Mouse (Mus musculus) neural tube, embryonic 12.5 days (tissue): ENCODE measurements around the gene Tmod3. TPM values are rescaled to one million over a fixed set of nuclear protein-coding genes. Genes with fewer than 3 reads are reported as not detected.
"Not testable (repeated sequence)": the region's sequence is repeated elsewhere in the genome, so short reads cannot be mapped to it uniquely, and the experiment has no call there.

Source experiments
- ATAC-seq: fragments of 200-750 bp; cut with Nextera tagmentation; 2 replicates; pipeline ENCODE4 v1.8.0; 2017; ENCODE audit warnings: low read depth, mild to moderate bottlenecking, moderate TSS enrichment, moderate library complexity; ENCODE audit not compliant: low FRiP score
- H3K27ac ChIP-seq: fragments of 300-500 bp; sonication (generic); 2 replicates; pipeline ENCODE4 v1.5.1; 2016
- H3K27me3 ChIP-seq: fragments of 300-500 bp; sonication (generic); replicated peaks from 2 replicates; pipeline ENCODE4 v1.6.1; 2016; ENCODE audit warnings: mild to moderate bottlenecking
- H3K36me3 ChIP-seq: fragments of 300-500 bp; sonication (generic); 2 replicates; pipeline ENCODE4 v1.6.1; 2016; ENCODE audit warnings: mild to moderate bottlenecking
- H3K4me1 ChIP-seq: fragments of 300-500 bp; sonication (generic); 2 replicates; pipeline ENCODE4 v1.6.1; 2016
- H3K4me2 ChIP-seq: fragments of 300-500 bp; sonication (generic); replicated peaks from 2 replicates; pipeline ENCODE4 v1.6.1; 2016; ENCODE audit warnings: mild to moderate bottlenecking
- H3K4me3 ChIP-seq: fragments of 300-500 bp; sonication (generic); 2 replicates; pipeline ENCODE4 v1.5.1; 2016
- H3K9ac ChIP-seq: fragments of 300-500 bp; sonication (generic); 2 replicates; pipeline ENCODE4 v1.6.1; 2016; ENCODE audit warnings: mild to moderate bottlenecking
- H3K9me3 ChIP-seq: fragments of 300-500 bp; sonication (generic); 2 replicates; pipeline ENCODE4 v1.6.1; 2016; ENCODE audit warnings: mild to moderate bottlenecking
- WGBS: fragments of 180-500 bp; shearing (Covaris S2); methylation state at CpG from one replicate; pipeline ENCODE4 v1.1.7; 2016; 5-methylcytosine and 5-hydroxymethylcytosine counted together
- polyA plus RNA-seq: library from polyadenylated mRNA; unstranded; fragments of >200 nt; fragmentation: Nextera tagmentation; extraction: Ambion mirVana; gene quantifications from 2 replicates; pipeline ENCODE4 v1.2.1, GENCODE M21; 2016

The Tmod3 gene
- polyA plus RNA-seq, 1 experiment from 2014 or later = 99.9 TPM

DNA sequence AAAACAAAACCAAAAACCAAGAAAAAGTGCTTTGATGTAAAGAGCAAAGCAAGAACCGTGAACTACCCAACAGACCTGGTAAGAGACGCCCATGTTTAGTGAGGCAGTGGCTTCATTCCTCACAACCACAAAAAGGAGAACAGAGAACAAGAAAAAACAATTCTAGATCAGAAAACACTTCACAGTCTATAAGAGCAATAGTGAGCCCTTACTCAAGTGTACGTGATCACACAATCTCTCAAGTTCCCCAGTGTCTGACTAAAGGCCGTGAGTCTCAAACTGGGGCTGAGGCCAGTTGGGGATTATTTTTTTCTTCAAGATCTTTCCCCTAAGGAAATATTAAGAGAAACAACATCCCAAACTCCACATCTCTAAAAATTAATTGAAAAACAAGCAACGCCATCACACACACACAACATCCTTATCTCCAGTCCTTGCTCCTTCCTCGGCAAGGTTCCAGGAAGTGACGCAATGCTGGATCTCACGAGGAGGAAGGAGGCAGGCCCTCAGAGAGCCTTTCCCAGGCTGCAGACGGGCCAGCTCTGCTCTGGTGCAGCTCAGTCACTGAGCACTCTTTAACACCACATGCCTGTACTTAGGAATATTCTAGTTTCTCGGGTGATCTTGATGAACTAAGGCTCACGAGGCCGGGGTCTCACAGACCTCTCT is 12.4 kb downstream of the Tmod3 start:
- 0 out of 2 replicates have a peak, but pooled peaks cover 4% of the 10 kb centered on the region for H3K9me3 ChIP-seq
- H3K27ac ChIP-seq = no peak overlapping the region
- no peaks in the 10 kb centered on the region for H3K4me1 ChIP-seq
- H3K4me3 ChIP-seq = no peak overlapping the region
- no peak for ATAC-seq
- H3K4me2 ChIP-seq = no peak overlapping the region
- H3K27me3 ChIP-seq = no peaks in the 10 kb centered on the region
- H3K9ac ChIP-seq = no peak overlapping the region
- no peaks in the 10 kb centered on the region for H3K36me3 ChIP-seq
- WGBS = 85% methylated on average over 12 of the region's 12 CpGs

GRCm38 (mm10) chr9:75545514-75545913 is 13.9 kb downstream of the Tmod3 start:
- no peaks in the 10 kb centered on the region for H3K27me3 ChIP-seq
- WGBS = 89% methylated on average over 8 of the region's 8 CpGs
- no peak overlapping the region for H3K4me3 ChIP-seq
- H3K27ac ChIP-seq = no peak overlapping the region
- 0 out of 2 replicates have a peak, but pooled peaks cover under 1% of the 10 kb centered on the region for H3K9me3 ChIP-seq
- ATAC-seq = no peak
- H3K4me2 ChIP-seq = no peak overlapping the region
- H3K36me3 ChIP-seq = no peaks in the 10 kb centered on the region
- H3K9ac ChIP-seq = no peak overlapping the region
- peaks cover 6% of the 10 kb centered on the region; the same call in 1 of the 2 replicates for H3K4me1 ChIP-seq

DNA sequence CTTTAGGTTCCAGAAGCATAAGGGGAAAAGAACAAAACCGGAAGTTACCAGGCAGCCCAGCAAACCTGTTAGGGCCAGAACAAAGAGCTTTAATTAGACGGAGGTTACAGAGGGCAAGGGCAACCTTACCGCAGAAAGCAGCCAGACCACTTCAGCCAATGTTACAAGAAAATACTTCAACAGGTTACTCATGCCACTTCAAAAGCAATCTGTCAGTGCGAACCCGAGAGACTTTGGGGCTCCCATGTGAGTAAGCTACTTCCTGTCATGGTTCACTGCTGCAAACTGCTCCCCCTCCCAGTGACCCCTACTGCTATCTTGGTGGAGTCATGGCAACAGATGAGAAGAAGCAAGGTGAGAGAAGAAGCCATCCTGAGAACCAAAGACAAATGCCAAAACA is 18.0 kb downstream of the Tmod3 start:
- no peak overlapping the region for H3K4me2 ChIP-seq
- ATAC-seq = no peak
- no peak overlapping the region for H3K9ac ChIP-seq
- H3K27ac ChIP-seq = no peak overlapping the region
- H3K36me3 ChIP-seq = no peaks in the 10 kb centered on the region
- H3K4me3 ChIP-seq = no peak overlapping the region
- H3K4me1 ChIP-seq = peaks cover 6% of the 10 kb centered on the region; the same call in 1 of the 2 replicates
- no peaks in the 10 kb centered on the region for H3K27me3 ChIP-seq
- WGBS = 43% methylated on average over 5 of the region's 5 CpGs
- H3K9me3 ChIP-seq = no peaks in the 10 kb centered on the region

DNA sequence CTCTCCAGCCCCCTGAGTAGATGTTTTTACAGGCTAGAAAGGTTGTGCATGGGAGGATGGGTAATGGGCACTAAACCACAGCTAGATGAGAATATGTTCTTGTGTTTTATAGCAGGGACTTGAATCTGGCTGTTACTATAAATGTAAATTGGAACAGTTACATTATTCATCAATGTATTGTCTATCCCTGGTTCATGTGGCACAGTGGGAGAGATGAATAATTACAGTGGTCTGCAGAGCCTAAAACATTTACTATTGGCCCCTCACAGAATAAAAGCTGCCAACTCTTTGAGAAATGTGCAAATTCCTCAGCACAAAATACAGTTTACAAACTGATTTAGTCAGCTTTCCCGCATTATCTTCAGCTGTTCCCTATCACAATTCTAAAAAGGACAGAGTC is 23.0 kb downstream of the Tmod3 start:
- WGBS = 87% methylated on average over 1 of the region's 1 CpGs
- no peak overlapping the region for H3K4me2 ChIP-seq

GRCm38 (mm10) chr9:75534431-75534962 is 25.0 kb downstream of the Tmod3 start:
- no peaks in the 10 kb centered on the region for H3K9me3 ChIP-seq
- no peak overlapping the region for H3K4me3 ChIP-seq
- peaks cover 3% of the 10 kb centered on the region; the same call in 1 of the 2 replicates for H3K36me3 ChIP-seq
- WGBS = 95% methylated on average over 8 of the region's 8 CpGs
- no peak overlapping the region for H3K9ac ChIP-seq
- H3K4me2 ChIP-seq = no peak overlapping the region
- no peaks in the 10 kb centered on the region for H3K27me3 ChIP-seq
- H3K27ac ChIP-seq = no peak overlapping the region
- no peaks in the 10 kb centered on the region for H3K4me1 ChIP-seq
- no peak for ATAC-seq

More for the DNA sequence above, 23.0 kb downstream of the Tmod3 start:
- H3K27ac ChIP-seq = no peak overlapping the region
- no peak overlapping the region for H3K4me3 ChIP-seq
- H3K9me3 ChIP-seq = no peaks in the 10 kb centered on the region
- ATAC-seq = no peak
- peaks cover 2% of the 10 kb centered on the region; the same call in 1 of the 2 replicates for H3K4me1 ChIP-seq
- no peaks in the 10 kb centered on the region for H3K27me3 ChIP-seq
- no peak overlapping the region for H3K9ac ChIP-seq
- H3K36me3 ChIP-seq = no peaks in the 10 kb centered on the region

- not testable (repeated sequence) for H3K27ac ChIP-seq, H3K9ac ChIP-seq, H3K4me3 ChIP-seq, ATAC-seq, H3K4me2 ChIP-seq, H3K36me3 ChIP-seq, H3K9me3 ChIP-seq, H3K27me3 ChIP-seq, H3K4me1 ChIP-seq
- WGBS = 86% methylated on average over 9 of the region's 9 CpGs
These were observed 26.5 kb downstream of the Tmod3 start for GRCm38 (mm10) chr9:75532989-75533388.

DNA sequence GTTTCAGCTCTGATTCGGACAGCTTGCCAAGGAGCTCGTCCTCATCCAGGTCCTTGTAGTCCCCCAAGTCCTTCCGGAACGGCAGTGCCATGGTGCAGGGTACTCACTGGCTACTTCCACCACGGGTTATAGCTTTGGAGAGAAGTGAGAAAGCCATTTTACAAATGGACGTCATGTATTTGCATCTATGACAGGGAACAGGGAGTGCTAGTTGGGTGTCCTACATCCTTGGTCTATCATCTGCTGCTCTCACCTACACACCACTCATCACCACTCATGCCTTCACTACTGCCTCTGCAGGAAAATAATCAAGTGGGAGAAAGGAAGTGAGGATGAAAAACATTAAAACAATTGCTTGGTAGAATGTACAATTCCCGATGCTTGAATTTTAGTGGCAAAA is 27.0 kb downstream of the Tmod3 start:
- Histone ChIP-seq H3K9ac (no peak overlapping the region), H3K9me3 (no peaks in the 10 kb centered on the region), H3K4me1 (no peaks in the 10 kb centered on the region), H3K4me2 (no peak overlapping the region), H3K27ac (no peak overlapping the region), H3K4me3 (no peak overlapping the region), H3K27me3 (no peaks in the 10 kb centered on the region), H3K36me3 (peaks cover 9% of the 10 kb centered on the region)
- WGBS = 92% methylated on average over 7 of the region's 7 CpGs
- ATAC-seq = no peak

- H3K4me3 ChIP-seq = no peak overlapping the region
- H3K9me3 ChIP-seq = no peaks in the 10 kb centered on the region
- no peaks in the 10 kb centered on the region for H3K27me3 ChIP-seq
- ATAC-seq = no peak
- H3K27ac ChIP-seq = no peak overlapping the region
- H3K36me3 ChIP-seq = peaks cover 9% of the 10 kb centered on the region
- WGBS = 87% methylated on average over 5 of the region's 5 CpGs
- no peak overlapping the region for H3K4me2 ChIP-seq
- H3K9ac ChIP-seq = no peak overlapping the region
- H3K4me1 ChIP-seq = no peaks in the 10 kb centered on the region
These were observed 30.1 kb downstream of the Tmod3 start for GRCm38 (mm10) chr9:75529358-75529757.

DNA sequence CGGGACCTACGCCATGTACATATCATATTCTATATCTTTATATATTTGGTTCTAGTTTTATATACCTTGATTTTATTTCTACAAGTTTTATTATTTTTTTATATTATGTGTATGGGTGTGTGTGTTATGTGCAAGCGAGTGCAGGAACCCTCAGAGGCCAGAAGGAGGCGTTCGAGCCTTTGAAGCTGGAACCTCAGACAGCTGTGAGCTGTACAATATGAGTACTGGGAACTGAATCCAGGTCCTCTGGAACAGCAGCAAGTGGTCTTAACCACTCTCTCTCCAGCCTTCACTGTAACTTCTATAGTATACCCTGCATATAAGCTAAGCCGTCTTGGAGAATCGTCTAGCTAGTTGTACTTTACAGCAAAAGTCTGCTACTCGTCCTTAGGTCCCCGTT is 31.4 kb downstream of the Tmod3 start:
- H3K4me2 ChIP-seq = no peak overlapping the region
- H3K27ac ChIP-seq = no peak overlapping the region
- H3K9me3 ChIP-seq = no peaks in the 10 kb centered on the region
- no peaks in the 10 kb centered on the region for H3K4me1 ChIP-seq
- no peaks in the 10 kb centered on the region for H3K27me3 ChIP-seq
- no peak overlapping the region for H3K4me3 ChIP-seq
- WGBS = 95% methylated on average over 9 of the region's 9 CpGs
- ATAC-seq = no peak
- no peak overlapping the region for H3K9ac ChIP-seq
- H3K36me3 ChIP-seq = peaks cover 9% of the 10 kb centered on the region

DNA sequence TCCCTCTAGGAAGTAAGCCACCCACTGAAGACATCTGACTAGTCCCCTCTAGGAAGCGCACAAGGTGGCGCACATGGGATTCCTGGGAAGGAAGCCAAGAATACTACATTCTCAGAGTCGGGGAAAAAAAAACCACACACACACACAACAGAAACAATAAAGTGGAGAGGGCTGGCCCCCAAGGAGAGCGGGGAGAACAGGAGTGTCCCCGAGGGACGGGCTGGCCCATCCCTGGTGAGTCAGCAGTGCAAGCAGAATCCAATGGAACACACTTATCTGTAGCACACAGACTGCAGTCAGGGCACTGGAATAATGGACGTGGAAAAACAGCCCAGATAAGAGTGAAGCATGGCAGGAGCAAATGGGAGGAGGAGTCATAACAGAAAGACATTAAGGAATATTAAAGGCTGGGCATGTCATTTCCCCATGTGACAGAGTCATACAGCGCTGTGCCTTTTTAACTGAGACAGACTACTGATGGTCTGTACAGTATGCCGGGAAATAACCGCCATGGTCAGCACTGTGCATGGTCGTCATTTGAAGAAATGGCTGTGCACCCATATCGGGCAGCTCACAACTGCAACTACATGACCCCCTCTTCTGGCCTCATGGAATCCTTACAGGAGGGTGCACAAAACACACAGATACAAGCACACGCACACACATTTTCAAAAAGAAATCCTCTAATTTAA is 31.9 kb downstream of the Tmod3 start:
- peaks cover 9% of the 10 kb centered on the region for H3K36me3 ChIP-seq
- no peak overlapping the region for H3K4me3 ChIP-seq
- H3K9ac ChIP-seq = no peak overlapping the region
- H3K4me2 ChIP-seq = no peak overlapping the region
- no peak for ATAC-seq
- 87% methylated on average over 13 of the region's 13 CpGs for WGBS
- H3K9me3 ChIP-seq = no peaks in the 10 kb centered on the region
- no peaks in the 10 kb centered on the region for H3K4me1 ChIP-seq
- no peak overlapping the region for H3K27ac ChIP-seq
- H3K27me3 ChIP-seq = no peaks in the 10 kb centered on the region

DNA sequence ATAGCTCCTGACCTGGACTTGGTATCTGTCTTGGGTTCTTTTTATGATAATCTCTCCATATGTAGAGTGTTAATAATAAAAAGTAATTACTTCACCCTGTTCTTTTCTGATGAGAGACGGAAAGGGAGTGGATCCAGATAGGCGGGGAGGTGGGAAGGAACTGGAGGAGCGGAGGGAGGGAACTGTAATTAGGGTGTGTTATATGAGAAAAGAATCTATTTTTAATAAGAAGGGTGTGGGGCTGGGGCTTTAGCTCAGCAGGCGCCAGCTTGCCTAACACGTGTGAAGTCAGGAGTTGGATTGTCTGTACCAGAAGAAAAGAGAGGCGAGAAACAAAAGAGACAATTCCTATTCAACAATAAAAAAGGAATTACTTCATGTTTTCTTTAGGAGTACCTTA is 35.8 kb downstream of the Tmod3 start:
- no peaks in the 10 kb centered on the region for H3K9me3 ChIP-seq
- 64% methylated on average over 6 of the region's 6 CpGs for WGBS
- no peak overlapping the region for H3K4me2 ChIP-seq
- H3K9ac ChIP-seq = no peak overlapping the region
- no peak overlapping the region for H3K27ac ChIP-seq
- peaks cover 9% of the 10 kb centered on the region; the same call in 1 of the 2 replicates for H3K36me3 ChIP-seq
- no peak for ATAC-seq
- no peaks in the 10 kb centered on the region for H3K27me3 ChIP-seq
- no peak overlapping the region for H3K4me3 ChIP-seq
- no peaks in the 10 kb centered on the region for H3K4me1 ChIP-seq

GRCm38 (mm10) chr9:75522217-75522616 is 37.2 kb downstream of the Tmod3 start:
- H3K9ac ChIP-seq = no peak overlapping the region
- H3K4me3 ChIP-seq = no peak overlapping the region
- WGBS = 90% methylated on average over 2 of the region's 2 CpGs
- no peak overlapping the region for H3K27ac ChIP-seq
- no peaks in the 10 kb centered on the region for H3K27me3 ChIP-seq
- no peak for ATAC-seq
- H3K4me2 ChIP-seq = no peak overlapping the region
- no peaks in the 10 kb centered on the region for H3K9me3 ChIP-seq
- H3K36me3 ChIP-seq = peaks cover 3% of the 10 kb centered on the region; the same call in 1 of the 2 replicates
- no peaks in the 10 kb centered on the region for H3K4me1 ChIP-seq
